Mouse (Mus musculus) liver, postnatal 0 days (tissue): ENCODE data around the gene Endou.

ENCODE experiments used
- CTCF ChIP-seq: sonication (generic); IDR thresholded peaks from 2 replicates; pipeline ENCODE4 v1.5.1; 2016; ENCODE audit warnings: antibody characterized with exemption, low read depth
- EP300 ChIP-seq: IDR thresholded peaks from 2 replicates; pipeline ENCODE4 v1.6.1; 2016; ENCODE audit warnings: antibody characterized with exemption, low read depth, mild to moderate bottlenecking

- TF ChIP-seq CTCF (no peak), EP300 (no peak)
These were observed 15.4 kb downstream of the Endou start for GRCm38 (mm10) chr15:97715734-97716133.
